Mouse (Mus musculus) kidney, adult 2 months (tissue): Measurements from ENCODE around the gene Gm5678. TPM values are rescaled to one million over a fixed set of nuclear protein-coding genes. Genes with fewer than 3 reads are reported as not detected.

Experiments
- DNase-seq: peaks from one replicate; pipeline ENCODE4 v3.0.0; 2021
- H3K27ac ChIP-seq: fragments of 200-500 bp; 2 replicates; pipeline ENCODE4 v1.5.1; 2012; ENCODE audit warnings: low read depth, low read length, control low read depth, inconsistent platforms; ENCODE audit not compliant: insufficient read depth
- H3K27me3 ChIP-seq: fragments of 200-500 bp; replicated peaks from 2 replicates; pipeline ENCODE4 v1.6.1; 2012; ENCODE audit warnings: mild to moderate bottlenecking, moderate library complexity, low read length, inconsistent platforms; ENCODE audit not compliant: control insufficient read depth, insufficient read depth
- H3K36me3 ChIP-seq: fragments of 200-500 bp; 2 replicates; pipeline ENCODE4 v1.6.1; 2012; ENCODE audit warnings: mild to moderate bottlenecking, moderate library complexity, low read length, inconsistent platforms; ENCODE audit not compliant: control insufficient read depth, insufficient read depth
- H3K4me1 ChIP-seq: fragments of 200-500 bp; 2 replicates; pipeline ENCODE4 v1.6.1; 2011; ENCODE audit warnings: low read length; ENCODE audit not compliant: control insufficient read depth, insufficient read depth
- H3K4me3 ChIP-seq: fragments of 200-500 bp; 2 replicates; pipeline ENCODE4 v1.5.1; 2011; ENCODE audit warnings: mild to moderate bottlenecking, low read depth, low read length, control low read depth; ENCODE audit not compliant: insufficient read depth
- CTCF ChIP-seq: fragments of 200-500 bp; conservative IDR thresholded peaks from 2 replicates; pipeline ENCODE4 v1.5.1; 2011; ENCODE audit warnings: low read depth, mild to moderate bottlenecking, control low read depth, low read length, moderate library complexity, mixed read lengths; ENCODE audit not compliant: insufficient read depth, insufficient read length
- POLR2A ChIP-seq: fragments of 200-500 bp; IDR thresholded peaks from one replicate; pipeline ENCODE4 v1.6.1; 2011; ENCODE audit warnings: low read depth, low read length, control low read depth
- WGBS: fragments of 180-500 bp; shearing (Covaris S2); methylation state at CpG from one replicate; pipeline ENCODE4 v1.1.7; 2018; 5-methylcytosine and 5-hydroxymethylcytosine counted together
- polyA plus RNA-seq: library from polyadenylated mRNA; depleted of rRNA; stranded (reverse); fragments of >200 nt; gene quantifications from 2 replicates; pipeline ENCODE4 v1.2.3, GENCODE M21; 2012

Gene Gm5678
- polyA plus RNA-seq, 1 experiment = not detected

DNA sequence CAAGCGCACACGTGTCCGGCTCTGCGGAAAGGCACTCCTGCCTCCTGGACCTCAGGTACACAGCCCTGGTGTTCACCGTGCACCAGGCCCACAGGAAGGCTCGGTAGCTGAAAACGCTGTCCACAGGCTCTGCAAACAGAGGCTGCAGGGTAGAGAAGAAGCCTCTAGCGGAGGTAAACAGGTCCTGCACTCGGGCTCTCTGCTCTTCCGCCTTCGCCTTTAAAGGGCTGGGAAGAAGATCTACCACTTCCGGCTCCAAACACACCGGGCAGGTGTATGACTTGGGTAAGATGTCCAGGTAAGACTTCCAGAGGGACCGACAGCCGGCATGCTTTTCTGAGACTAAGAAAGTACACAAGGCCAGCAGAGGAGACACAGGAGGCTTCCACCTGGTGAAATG is 37.0 kb upstream of the Gm5678 start:
- no peak for DNase-seq
- Histone ChIP-seq H3K4me3 (no peak overlapping the region), H3K27ac (no peak overlapping the region), H3K36me3 (no peaks in the 10 kb centered on the region), H3K4me1 (no peaks in the 10 kb centered on the region), H3K27me3 (no peaks in the 10 kb centered on the region)
- WGBS = 93% methylated on average over 15 of the region's 15 CpGs
- TF ChIP-seq CTCF (no peak; the same call in 1 of the 2 replicates), POLR2A (no peak)

DNA sequence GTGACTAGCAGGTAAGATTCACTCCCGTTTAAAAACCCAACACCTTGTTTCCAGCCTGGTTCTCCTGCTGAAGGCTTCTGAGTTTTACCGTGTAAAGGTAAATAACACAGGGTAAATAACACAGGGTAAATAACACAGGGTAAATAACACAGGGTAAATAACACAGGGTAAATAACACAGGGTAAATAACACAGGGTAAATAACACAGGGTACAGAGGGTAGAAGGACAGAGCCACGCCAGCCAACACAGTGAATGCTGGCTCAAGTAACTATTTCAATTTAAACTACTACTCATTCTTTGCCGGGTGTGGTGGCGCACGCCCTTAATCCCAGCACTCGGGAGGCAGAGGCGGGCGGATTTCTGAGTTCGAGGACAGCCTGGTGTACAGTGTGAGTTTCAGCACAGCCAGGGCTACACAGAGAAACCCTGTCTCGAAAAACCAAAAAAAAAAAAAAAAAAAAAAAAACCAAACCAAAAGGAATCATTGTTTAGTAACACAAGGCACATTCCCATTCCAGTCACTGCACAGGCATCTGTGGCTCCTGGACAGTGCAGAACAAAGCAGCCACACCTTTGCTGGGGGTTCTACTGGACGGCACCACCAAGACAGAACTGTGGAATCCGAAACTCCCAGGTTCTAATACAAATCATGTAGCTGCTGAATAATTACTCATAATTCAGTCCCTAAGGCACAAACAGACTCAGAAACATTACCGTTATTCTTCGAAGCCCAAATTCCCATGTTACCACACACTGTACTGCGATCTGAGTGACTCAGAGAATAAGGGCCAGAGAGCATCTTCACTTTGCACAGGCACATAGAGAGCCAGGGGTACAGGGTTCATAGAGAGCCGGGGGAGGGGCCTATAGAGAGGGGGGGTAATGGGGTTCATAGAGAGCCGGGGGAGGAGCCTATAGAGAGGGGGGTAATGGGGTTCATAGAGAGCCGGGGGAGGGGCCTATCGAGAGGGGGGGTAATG is 36.2 kb upstream of the Gm5678 start:
- H3K4me3 ChIP-seq = no peak overlapping the region
- no peak for DNase-seq
- no peaks in the 10 kb centered on the region for H3K27me3 ChIP-seq
- no peaks in the 10 kb centered on the region for H3K4me1 ChIP-seq
- TF ChIP-seq CTCF (no peak), POLR2A (no peak)
- 94% methylated on average over 20 of the region's 20 CpGs for WGBS
- H3K36me3 ChIP-seq = no peaks in the 10 kb centered on the region
- H3K27ac ChIP-seq = no peak overlapping the region

GRCm38 (mm10) chr16:93592711-93593110 is 35.2 kb upstream of the Gm5678 start:
- 89% methylated on average over 3 of the region's 3 CpGs for WGBS
- H3K36me3 ChIP-seq = no peaks in the 10 kb centered on the region
- H3K4me1 ChIP-seq = no peaks in the 10 kb centered on the region
- H3K27ac ChIP-seq = no peak overlapping the region
- H3K4me3 ChIP-seq = no peak overlapping the region
- no peaks in the 10 kb centered on the region for H3K27me3 ChIP-seq
- DNase-seq = no peak
- no peak for TF ChIP-seq POLR2A
- no peak for TF ChIP-seq CTCF

- no peak for TF ChIP-seq POLR2A
- TF ChIP-seq CTCF = no peak
- DNase-seq = no peak
- H3K36me3 ChIP-seq = no peaks in the 10 kb centered on the region
- H3K27ac ChIP-seq = no peak overlapping the region
- 95% methylated on average over 8 of the region's 8 CpGs for WGBS
- H3K4me3 ChIP-seq = no peak overlapping the region
- no peaks in the 10 kb centered on the region for H3K27me3 ChIP-seq
- no peaks in the 10 kb centered on the region for H3K4me1 ChIP-seq
Measured at GRCm38 (mm10) chr16:93593406-93593805, 34.5 kb upstream of the Gm5678 start.

GRCm38 (mm10) chr16:93594448-93594847 is 33.4 kb upstream of the Gm5678 start:
- no peak for DNase-seq
- TF ChIP-seq POLR2A = no peak
- no peak for TF ChIP-seq CTCF
- Histone ChIP-seq H3K4me3 (no peak overlapping the region), H3K27ac (no peak overlapping the region), H3K36me3 (no peaks in the 10 kb centered on the region), H3K4me1 (no peaks in the 10 kb centered on the region), H3K27me3 (no peaks in the 10 kb centered on the region)
- 96% methylated on average over 10 of the region's 10 CpGs for WGBS

DNA sequence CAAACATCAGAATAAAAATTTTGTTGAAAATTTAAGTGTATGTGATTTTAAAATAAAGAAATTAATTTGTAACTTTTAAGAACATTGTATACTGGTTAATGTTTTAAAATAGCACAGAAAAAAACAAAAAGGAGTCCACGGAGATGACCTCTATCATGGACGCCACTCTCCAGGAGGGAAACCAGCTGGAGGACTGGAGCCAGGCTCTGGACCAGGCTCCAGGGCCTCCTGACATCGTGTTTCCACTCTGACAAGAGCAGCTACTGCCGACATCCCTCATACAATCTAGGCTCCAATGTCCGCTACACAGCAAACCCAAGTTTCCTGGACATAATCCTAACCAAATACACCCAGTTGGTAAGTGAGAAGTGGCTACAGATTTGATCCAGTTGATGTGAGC is 32.1 kb upstream of the Gm5678 start:
- WGBS = 52% methylated on average over 5 of the region's 5 CpGs
- no peak overlapping the region for H3K4me3 ChIP-seq
- DNase-seq = no peak
- TF ChIP-seq CTCF = no peak
- no peaks in the 10 kb centered on the region for H3K27me3 ChIP-seq
- no peaks in the 10 kb centered on the region for H3K36me3 ChIP-seq
- H3K4me1 ChIP-seq = no peaks in the 10 kb centered on the region
- no peak overlapping the region for H3K27ac ChIP-seq

DNA sequence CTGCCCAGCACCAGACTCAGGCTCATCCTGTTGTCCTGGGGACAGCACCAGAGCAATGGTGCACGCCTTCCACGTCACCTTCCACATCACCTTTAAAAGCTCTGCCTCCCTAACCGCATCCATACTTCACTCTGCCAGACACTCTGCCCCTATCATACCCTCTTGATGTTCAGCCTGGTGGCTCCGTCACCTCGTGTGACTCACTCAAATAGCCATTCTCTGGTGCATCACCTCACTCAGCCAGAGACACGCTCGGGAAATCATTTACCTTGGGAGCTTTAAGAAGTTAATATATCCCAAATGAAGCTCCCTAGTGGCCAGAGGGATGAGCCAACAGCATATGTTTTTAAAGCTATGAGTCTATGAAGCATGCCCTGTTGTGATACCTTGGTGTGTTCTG is 31.1 kb upstream of the Gm5678 start:
- H3K27ac ChIP-seq = no peak overlapping the region
- no peaks in the 10 kb centered on the region for H3K4me1 ChIP-seq
- no peak for TF ChIP-seq CTCF
- TF ChIP-seq POLR2A = no peak
- H3K4me3 ChIP-seq = no peak overlapping the region
- H3K27me3 ChIP-seq = no peaks in the 10 kb centered on the region
- peak; percentile 26 for DNase-seq
- WGBS = 61% methylated on average over 7 of the region's 7 CpGs
- no peaks in the 10 kb centered on the region for H3K36me3 ChIP-seq
